Mouse (Mus musculus) thymus, postnatal 4 days (tissue): ENCODE measurements around the gene Lnx1.

Experiments
- DNase-seq: peaks from one replicate; pipeline ENCODE4 v3.0.0; 2021

The Lnx1 gene

DNA sequence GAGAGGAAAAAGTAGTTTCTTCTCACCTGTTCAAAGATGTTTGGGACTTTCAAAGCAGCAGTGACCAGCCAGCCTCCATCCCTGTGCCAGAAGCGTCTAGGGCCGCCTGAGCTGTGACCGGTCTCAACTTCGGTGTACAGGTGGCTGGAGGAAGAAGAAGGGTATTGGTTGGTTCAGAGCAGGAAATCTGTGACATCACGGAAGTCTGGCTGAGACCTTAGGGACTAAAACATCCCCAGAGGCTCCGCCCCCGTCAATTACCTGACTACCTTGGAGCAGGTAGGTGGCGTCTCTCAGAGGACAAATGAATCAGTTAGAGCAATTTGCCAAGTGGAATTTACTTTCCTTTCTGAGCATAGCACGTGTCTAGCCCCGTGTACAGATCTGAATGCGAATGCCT is at the start of gene Lnx1:
TSS of gene Lnx1 (minus strand) at position 147 of the 400 bp plus-strand sequence.
- no peak for DNase-seq

DNA sequence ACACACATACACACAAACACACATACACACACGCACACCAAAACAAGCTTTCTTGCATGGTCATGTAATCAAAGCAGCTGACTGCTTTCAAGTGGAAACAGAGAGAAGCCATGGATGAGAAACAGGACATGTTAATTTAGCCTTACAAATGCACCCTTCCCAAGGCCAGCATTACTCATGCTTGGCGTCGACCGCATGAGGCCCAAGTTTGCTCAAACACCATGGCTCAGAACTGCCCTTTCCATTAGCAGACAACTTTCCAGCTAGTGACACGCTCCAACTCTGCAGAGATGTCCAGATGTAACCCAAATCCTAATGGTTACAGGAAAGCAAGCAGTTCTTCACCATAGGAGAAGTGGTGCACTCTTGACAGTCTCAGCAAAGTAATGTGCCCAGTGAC is 47.8 kb upstream of the Lnx1 start:
- DNase-seq: no peak

DNA sequence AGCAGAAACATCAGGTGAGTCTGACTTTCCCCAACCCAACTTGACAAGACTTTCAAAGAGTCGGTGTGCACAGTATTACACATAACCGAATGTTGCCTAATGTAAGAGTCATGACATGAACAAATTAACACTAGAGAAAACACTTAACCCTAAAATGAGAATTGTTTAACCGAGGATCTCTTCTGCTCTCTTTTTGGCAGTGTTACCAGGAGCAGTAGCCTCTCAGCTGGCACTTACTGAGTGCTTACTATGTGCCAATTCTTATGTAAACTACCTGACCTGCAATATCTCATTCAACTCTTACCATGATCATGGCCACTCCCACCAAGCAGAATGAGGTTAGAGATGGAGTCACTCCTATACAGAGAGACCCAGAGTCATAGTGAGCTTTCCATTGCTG is 44.8 kb upstream of the Lnx1 start:
- no peak for DNase-seq

DNA sequence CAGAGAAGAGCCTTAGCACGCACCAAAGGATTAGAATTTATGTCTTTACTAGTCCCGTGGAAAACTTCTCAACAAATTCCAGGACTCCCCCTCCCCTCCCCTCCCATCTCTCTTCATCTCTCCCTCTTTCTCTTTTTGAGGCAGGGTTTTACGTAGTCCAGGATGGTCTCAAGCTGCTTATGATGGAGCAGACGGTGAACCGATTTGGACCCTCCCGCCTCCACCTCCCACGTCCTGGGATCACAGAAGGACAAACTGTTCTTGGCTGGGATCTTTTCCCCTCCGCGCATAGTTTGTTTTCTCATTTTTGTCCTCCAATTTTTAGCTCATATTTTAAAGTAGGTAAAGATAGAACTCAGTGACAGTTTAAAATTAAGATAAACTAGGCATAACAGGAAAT is 38.2 kb upstream of the Lnx1 start:
- DNase-seq: no peak

DNA sequence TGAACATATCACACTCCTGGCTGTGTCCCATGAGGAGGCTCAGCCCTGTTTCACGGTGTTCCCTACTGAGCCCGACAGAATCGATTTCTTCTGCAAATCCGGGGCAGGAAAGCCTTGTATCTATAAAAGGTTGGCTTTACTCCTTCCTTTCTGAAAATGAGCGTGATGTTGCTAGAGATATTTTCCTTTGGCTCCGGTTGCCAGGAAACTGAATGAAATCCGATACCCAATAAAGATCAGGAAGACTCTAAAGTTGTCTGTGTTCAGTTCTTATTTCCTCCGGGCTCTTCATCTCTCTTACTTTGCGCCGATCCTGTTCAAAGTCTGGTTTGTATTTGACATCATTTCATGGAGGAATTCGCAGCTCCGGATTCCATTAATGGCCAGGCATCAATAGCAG is 36.7 kb upstream of the Lnx1 start:
- no peak for DNase-seq

DNA sequence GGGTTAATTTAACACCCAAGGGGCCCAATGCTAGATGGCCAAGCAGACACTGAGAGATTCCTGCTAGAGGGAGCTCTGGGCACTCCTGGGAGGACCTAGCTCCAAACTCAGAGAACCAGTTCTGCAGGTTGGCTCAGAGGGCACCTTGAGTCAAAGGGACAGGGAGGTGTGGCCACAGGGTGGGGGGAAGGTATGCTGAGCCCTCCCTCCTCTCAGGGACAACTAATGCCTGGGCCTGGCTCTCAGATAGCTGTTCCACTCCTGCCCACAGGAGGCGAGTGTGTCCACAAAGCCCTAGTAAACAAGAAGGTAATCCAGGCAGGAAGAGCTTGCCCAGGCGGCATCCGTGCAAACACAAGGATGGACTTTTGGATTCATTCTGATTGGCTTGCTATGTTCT is 35.6 kb upstream of the Lnx1 start:
- no peak for DNase-seq

DNA sequence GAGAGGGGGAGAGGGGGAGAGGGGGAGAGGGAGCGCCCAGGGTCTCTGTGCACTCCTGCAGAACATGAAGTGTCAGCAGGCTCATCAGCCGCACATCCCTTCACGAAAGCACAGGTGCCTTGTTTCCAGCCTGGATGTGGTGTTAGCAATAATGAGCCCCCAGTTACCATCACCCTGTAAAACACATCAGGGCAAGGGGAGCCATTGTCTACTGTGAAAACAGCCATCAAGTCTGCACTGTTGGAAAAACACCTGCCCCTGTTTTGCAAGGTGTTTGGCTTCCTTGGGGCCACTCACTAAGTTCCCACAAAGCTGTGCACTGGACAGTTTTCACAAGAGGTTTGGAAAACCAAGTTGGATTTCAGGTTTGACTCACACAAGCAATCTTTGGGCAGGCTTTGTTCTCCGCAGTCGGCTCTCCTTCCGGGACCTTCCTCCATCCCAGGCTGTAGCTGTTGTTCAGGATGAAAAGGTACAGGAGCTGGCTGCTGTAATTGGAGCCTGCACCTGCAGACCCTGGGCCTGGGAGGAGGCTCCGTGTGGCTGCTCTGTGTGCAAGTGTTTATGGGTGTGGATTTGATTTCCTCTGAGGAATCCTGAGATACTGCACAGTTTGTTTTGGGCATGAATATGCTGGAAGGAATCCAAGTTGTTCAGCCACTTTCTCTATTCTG is 31.3 kb upstream of the Lnx1 start:
- no peak for DNase-seq

DNA sequence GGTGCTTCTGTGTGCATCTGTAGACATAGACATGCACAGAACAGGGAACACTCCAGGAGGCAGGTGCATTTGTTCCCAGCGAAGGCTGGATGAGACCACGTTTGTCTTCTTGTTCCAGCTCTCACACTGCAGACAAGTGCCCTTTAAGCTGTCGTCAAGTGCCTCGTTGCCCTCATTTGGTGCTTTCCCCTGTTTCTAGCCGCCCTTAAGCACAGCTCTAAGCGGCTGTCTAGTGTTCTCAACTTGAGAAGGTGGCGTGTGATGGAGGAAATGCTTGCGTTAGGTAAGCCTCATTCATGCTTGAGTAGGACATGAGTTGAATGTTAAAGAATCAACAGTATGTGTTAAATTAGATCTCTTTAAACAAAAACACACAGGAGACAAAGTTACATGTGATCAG is 29.9 kb upstream of the Lnx1 start:
- no peak for DNase-seq

DNA sequence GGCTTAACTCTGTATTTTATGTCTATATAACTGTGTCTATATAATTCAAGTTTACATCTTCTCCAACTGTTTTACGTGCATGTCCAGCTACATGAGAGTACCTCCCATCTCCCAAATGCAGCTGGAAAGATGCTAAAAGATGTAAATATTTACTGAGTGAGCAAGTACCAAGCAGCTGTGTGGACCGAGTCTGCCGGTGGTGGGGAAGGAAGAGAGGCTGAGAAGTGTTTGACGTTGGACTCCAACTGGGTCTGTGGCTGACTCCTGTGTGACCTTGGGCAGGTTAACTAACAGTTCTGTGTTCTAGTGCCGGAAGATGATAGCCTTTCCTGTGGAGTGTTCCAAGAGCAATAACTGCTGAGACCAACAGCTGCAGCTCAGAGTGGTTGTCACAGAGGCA is 27.9 kb upstream of the Lnx1 start:
- no peak for DNase-seq

DNA sequence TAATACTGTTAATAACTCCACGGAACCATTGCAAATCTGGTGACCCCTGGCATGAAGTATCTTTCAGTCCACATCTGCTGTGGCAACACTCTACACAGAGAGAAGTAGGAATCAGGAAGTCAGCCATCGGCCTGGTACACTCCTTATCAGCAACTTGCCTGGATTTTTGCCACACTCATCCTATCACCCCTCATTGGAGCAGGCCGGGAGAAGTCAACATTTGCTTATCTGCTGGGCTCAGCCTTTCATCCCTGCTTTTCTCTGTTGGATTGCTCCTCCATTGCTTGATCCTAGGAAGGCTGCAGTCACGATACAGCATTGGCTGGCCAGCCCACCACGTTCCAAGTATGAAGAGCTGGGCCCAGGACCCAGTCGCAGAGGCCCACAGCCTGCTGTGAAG is 26.9 kb upstream of the Lnx1 start:
- no peak for DNase-seq

DNA sequence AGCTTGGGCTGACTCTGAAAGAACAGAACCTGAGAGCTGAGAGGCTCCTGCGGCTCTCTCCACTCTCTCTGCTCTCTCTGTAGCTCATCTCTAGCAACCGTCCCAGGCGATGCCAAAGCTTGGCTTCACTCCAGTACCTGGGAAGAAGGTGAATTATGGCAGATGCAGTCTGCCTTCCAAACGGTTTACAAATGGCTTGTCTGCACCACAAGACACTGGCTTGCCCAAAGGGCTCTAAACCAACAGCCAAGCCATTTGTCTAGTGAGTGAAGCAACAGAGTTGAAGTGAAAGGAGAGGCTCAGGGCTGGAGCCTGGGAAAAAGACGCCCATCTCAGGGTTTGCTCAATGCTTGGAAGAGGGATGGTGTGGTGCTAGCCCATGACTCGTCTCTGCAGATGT is 25.5 kb upstream of the Lnx1 start:
- DNase-seq: no peak

DNA sequence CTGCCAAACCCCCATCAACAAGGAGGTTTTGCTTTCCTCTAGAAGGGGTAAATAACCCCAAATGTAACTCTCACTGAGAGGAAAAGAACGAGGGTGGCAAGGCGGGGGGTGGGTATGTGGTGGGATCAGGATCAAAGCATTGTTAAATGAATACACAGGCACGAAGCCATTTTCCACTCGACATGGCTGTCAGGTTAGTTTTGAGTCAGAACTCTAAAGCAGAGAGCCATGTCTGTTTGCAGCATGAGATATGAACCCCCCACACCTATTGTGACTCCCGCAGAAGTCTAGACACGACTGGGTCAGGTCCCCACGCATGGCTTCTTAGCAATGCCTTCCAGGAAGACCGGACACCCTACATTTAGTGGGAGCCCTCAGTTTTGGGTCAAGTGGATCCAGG is 24.6 kb upstream of the Lnx1 start:
- no peak for DNase-seq

DNA sequence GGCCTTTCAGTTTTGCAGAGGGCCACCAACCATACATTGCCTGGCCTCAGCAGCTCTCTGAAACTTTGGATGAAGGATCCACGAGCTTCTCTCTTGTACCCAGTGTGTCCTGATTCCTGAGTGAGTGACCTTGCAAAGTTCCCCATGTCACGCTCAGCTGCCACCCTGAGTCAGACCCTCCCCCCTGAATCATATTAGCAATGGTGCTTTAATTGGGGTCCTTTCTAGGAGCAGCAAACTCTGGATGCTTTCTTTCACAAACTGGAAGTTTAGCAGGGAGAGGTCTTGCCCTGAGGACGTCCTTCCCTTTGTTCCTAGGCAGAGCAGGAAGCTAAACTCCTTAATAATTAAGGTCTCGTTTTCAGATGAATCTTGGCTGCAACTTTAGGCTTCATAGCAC is 22.8 kb upstream of the Lnx1 start:
- DNase-seq: no peak

DNA sequence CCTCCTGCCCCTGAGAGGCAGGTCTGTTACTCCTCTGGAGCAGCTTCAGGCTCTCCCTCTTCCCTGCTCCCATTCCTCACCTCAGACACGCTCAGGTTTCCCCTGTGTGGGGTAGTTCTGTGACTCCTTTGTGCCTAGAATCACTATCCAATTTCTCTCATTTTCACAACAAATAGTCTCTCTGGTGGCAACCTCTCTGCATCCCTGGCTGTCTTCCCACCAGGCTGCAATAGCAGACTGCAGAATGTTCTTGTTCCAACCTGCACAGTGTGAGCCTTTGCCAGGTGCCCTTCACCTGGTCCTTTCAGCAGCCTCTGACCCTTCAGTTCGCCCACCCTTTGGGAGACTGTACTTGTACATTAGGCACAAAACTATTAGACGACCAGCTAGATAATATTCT is 19.1 kb upstream of the Lnx1 start:
- DNase-seq: no peak

DNA sequence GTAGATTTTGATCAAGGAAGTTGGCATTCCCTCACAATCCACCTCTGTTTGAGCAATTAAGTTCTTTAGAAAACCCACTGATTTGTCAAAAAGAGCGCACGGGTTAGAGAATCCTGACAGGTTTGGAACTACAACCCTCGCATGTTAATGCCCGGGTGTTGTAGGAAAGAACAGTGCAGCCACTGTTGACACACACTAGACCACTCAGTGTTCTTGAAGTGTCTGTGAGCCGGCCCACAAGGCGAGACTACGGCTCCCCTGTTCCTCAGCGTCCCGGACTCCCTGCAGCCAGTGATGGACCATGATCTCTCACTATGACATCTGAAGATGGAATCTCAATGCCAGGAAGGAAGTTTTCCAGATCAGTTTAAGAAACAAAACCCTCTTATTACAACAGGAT is 17.9 kb upstream of the Lnx1 start:
- no peak for DNase-seq

DNA sequence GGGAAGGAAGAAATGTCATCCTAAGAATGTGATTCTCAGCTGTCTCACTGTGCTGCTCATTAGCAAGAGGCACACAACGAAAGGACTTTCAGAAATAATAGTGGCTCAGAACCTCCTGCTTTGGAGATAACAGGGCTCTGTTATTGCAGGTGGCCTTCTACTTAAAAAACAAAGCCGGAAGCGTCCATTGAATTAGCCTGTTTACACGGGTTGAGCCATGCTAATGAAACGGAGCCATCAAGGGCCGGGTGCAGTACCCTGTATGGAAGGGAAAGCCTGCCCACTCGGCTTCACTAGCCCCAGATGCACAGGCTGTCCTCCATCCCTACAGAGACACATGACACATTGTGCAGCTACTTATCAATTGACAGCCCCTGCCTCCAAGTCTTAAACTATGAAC is 13.5 kb upstream of the Lnx1 start:
- DNase-seq: no peak

DNA sequence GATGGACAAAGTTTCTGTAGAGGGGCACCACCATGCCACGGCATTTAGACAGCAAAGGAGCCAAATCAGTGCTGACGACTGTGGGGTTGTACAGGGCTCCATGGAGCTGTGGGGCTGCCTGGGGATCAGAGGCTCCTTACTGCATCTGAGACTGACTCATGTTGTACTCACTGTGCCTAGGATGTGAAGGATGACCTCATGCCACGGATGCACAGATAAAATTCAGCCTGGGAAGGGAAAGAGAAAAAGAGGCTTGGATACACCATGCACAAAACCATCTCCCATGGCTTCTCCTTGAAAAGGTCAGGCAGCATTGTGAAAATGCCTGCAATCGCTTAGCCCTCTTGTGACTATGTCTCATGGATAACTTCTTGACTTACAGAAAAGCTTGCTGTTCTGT is 10.1 kb upstream of the Lnx1 start:
- DNase-seq: no peak

DNA sequence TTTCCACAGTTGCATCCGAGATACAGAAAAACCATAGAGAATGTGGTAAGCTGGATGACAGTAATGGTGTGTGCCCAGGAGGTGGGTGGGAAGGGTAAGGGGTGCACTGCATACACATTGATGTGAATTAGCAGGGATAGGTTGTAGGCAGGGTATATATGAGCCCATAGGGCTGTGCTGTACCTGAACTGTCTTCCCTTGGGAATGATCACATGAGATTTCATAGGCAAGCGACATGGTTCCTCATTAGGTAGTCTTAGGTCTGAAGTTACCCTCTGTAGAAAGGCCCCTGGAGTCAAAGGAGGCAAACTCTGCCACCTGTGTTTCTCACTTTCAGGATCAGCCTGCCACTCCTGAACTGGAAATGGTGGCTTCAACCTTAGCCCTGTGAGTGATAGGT is 9.3 kb upstream of the Lnx1 start:
- no peak for DNase-seq

DNA sequence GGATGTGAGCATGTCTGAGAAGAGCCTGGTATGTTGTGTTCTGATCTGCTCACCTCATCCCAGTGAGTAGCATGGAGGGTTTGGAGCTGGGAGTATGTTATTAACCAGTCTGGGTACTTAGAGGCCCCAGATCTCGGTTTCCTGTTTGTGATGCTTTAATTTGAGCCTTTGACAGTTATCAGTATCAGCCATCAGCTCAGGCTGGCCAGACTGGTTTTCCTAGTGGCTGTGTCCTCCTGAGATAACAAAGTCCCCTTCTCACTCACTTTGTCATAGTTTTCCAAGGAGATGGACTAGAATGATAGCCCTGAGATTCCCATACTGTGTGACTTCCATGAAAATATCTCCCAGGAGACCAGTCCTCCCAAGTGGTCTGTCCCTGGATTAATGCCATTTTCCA is 8.3 kb upstream of the Lnx1 start:
- no peak for DNase-seq

DNA sequence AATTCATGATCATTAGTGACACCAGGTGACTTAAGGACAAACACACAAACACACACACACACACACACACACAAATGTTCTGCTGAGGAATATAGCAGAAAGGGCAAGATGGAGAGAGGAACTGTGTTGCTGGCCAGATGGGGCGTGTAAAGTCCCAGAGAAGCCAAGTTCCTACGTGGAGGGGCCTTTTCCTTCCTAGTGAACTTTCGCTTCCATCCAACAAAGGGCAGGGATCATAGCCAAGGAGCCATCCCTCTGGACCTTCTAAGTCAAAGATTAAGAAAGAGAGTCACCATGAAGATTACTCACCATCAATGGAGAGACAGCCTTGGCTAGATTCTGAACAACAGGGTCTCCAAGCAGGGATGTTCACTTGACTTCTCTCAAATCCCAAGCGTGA is 7.5 kb upstream of the Lnx1 start:
- DNase-seq: no peak

DNA sequence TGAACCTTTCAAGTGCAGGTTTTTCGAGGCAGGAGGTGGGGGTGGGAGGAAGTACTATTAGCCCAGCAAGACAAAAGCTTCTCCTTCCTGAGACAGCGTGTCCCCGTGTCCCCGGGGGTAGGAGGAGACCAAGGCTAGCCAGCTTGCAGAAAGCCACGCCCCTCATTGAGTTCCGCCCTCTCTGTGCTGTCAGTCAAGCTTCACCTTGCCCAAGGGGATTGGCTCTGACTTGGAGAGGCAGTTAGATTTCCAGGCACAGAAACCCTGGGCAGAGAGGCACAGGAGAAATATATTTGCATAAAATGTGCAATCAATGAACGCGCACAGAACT is 1.7 kb upstream of the Lnx1 start:
- DNase-seq: peak; percentile 88

DNA sequence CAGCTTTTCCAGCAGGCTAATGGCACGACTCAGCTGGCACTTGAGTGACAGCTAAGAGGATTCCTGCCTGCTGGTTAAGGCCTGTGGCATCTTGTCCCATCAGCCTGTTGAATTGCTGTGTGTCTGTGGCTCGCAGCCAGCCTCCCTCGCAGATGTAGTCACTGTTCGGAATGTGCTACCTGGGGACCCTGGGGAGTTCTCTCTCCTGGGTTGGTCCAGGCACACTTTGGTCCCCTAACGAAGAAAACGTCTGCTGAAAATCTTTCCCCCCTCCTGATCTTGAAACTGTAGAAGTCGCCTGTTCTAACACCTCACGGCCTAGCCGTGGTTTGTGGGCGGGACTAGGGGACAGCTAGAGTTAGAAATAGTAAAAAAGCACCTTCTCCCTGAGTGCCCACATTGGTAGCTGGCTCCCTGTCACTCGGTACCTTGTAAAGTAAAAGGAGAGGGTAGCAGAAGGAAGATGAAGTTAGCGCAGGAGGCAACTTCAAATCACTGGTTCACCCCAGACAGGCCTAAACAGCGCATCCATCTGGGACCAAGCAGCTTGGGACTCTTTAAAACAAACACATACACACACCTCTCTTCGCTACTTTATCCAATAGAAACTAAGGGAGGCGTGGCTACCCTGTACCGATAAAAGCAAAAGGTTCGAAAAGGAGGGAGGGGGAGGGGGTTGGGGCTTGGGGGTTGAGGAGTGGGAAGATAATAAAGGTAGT is 1.2 kb upstream of the Lnx1 start:
- peak; percentile 43 for DNase-seq

DNA sequence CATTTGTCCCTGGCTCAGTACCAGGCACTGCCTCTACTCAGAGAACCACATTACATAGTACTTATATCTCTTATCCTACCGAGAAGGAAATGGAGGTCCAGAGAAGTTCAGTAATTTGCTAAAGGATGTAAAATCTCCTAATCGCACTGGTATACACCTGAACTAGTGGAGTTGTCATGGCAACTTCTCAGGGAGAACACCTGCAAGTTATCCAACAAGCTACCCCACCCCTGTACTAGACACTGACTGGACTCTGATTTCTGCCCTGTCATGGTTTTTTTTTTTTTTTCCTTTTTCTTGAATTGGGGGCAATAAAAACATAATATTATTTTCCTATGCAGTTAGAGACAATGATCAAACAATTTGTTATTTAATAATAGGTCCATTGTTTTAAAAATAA is 1.8 kb downstream of the Lnx1 start:
- DNase-seq: no peak

DNA sequence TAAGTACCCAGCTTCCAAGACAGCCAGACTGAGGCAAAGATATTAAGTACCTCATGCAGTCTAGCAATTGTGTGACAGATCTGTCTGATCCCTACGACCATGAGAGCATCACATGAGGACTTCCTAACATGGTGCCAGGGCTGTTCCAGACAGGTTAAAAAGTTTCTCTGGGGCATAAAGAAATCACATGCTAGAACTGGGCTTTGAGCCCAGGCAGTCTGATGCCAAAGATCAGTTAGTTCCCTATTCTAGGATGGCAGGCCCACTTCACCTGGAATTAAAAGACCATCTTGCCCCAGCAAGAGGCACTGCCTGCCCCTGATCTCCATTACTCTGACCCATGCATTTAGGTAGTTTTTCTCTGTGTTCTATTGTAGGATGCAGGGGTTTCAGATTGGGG is 3.0 kb downstream of the Lnx1 start:
- no peak for DNase-seq

DNA sequence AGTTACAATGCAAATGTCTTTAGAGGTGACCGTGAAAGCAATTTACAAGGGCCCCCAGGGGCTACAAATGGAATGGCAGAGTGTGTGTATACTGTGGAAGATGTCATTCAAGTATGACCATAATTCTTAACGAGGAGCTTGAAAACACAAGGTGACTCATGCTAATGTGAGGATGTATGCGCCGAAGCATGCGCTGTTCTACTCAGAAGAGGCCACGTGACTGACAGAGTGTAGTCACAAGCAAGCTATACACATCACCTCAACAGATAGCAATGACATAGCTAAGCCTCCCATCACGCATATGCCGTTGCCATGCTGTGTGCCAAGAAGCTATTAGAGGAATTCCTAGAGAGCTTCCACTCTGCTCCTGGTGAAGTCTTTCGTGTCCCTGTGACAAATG is 5.2 kb downstream of the Lnx1 start:
- DNase-seq: no peak
